Mouse (Mus musculus): ENCODE measurements around the gene Ift81.

- TF ChIP-seq CTCF (IDR thresholded peaks at IDR 0.05; ENCODE audit: low read depth) (no peak), EP300 (IDR thresholded peaks at IDR 0.05; ENCODE audit: low read depth) (no peak)
Measured at GRCm38 (mm10) chr5:122547810-122548209, 66.5 kb downstream of the Ift81 start.

Measured in heart, postnatal 0 days (tissue).